Mouse (Mus musculus) midbrain, embryonic 10.5 days (tissue): ENCODE data around the gene Cdh3. TPM values are rescaled to one million over a fixed set of nuclear protein-coding genes. Genes with fewer than 3 reads are reported as not detected.
"Not testable (repeated sequence)": the region's sequence is repeated elsewhere in the genome, so short reads cannot be mapped to it uniquely, and the experiment has no call there.

Experiments used
- DNase-seq: peaks from one replicate; pipeline ENCODE4 v3.0.0-alpha.2; 2017; ENCODE audit warnings: low spot score
- H3K27ac ChIP-seq: fragments of 300-500 bp; sonication (generic); replicated peaks from 2 replicates; pipeline ENCODE4 v1.5.1; 2016; ENCODE audit warnings: mild to moderate bottlenecking
- H3K27me3 ChIP-seq: fragments of 300-500 bp; sonication (generic); 2 replicates; pipeline ENCODE4 v1.6.1; 2016; ENCODE audit warnings: low read depth, mild to moderate bottlenecking; ENCODE audit not compliant: poor library complexity, severe bottlenecking
- H3K36me3 ChIP-seq: fragments of 300-500 bp; sonication (generic); 2 replicates; pipeline ENCODE4 v1.6.1; 2016; ENCODE audit warnings: mild to moderate bottlenecking, moderate library complexity
- H3K4me1 ChIP-seq: fragments of 300-500 bp; sonication (generic); 2 replicates; pipeline ENCODE4 v1.6.1; 2016
- H3K4me3 ChIP-seq: fragments of 300-500 bp; sonication (generic); 2 replicates; pipeline ENCODE4 v1.5.1; 2016; ENCODE audit warnings: mild to moderate bottlenecking, moderate library complexity
- H3K9me3 ChIP-seq: fragments of 300-500 bp; sonication (generic); replicated peaks from 2 replicates; pipeline ENCODE4 v1.6.1; 2016; ENCODE audit warnings: mild to moderate bottlenecking
- WGBS: fragments of 180-500 bp; shearing (Covaris S2); methylation state at CpG from one replicate; pipeline ENCODE4 v1.1.7; 2016; 5-methylcytosine and 5-hydroxymethylcytosine counted together
- polyA plus RNA-seq: library from polyadenylated mRNA; unstranded; fragments of >200 nt; fragmentation: Nextera tagmentation; extraction: Ambion mirVana; gene quantifications from 2 replicates; pipeline ENCODE4 v1.2.1, GENCODE M21; 2016

Gene Cdh3
- polyA plus RNA-seq, 1 experiment from 2014 or later = 3.6 TPM

DNA sequence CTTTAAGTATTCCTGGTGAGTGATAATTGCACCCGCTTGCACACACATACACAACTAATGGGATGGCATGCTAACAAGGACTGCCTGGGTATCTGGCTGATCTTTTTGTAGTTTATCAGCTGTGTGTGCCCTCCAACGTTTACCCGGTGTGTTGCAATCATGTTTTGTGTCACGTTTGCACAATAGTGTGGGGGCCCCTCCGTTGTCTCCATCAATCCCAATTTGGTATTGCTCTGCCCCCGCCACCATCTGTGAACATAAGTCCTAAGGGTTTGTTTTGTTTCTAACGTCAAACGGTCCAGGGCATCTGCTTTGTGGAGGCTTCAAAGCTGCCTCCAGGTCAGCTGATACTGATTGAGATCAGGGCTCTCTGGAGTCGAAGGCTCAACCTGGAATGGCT lies 49.2 kb downstream of the Cdh3 start:
- Histone ChIP-seq H3K9me3 (peaks cover 9% of the 10 kb centered on the region; the same call in 1 of the 2 replicates), H3K36me3 (no peaks in the 10 kb centered on the region), H3K27ac (no peak overlapping the region), H3K27me3 (peaks cover 19% of the 10 kb centered on the region), H3K4me3 (no peak overlapping the region), H3K4me1 (peaks cover 6% of the 10 kb centered on the region)
- WGBS = 74% methylated on average over 9 of the region's 9 CpGs
- no peak for DNase-seq

DNA sequence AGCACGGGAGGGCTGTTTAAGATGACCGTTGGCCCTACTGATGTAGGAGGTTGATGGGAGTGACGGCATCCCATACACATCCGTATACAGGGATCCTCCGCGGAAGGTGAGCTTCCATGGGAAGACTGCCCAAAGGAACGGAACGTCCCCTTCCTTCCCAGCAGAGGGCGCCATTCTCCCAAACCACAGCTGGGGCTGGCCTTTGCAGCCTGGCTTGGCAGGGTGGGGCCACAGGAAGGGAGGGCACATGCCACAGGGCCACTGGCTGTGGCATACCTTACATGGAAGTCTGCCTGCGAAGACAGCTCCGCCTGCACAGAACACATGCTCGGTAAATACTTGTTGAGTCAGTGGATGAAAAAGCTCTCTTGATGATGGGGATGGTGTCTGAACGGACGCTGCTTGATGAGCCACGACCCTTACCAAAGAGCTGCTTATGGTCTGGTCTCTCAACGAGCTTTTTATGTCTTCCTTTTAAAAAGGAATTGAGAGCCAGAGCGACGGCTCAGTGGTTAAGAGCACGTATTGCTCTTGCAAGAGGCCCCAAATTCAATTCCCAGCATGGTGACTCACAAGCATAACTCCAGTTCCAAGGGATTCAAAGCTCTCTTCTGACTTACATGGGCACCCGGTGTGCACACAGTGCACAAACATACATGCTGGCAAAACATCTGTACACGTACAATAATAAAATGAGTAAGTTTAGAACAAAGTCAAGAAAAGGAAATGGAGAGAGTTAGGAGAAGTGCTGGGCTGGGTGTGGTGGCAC lies 50.6 kb downstream of the Cdh3 start:
- Histone ChIP-seq H3K27ac (0 out of 2 replicates have a peak overlapping the region, but pooled peaks have one; percentile 19), H3K4me1 (peaks cover 6% of the 10 kb centered on the region)
- 37% methylated on average over 21 of the region's 21 CpGs for WGBS

GRCm38 (mm10) chr8:106563691-106564182 lies 53.0 kb downstream of the Cdh3 start:
- DNase-seq = no peak
- H3K27me3 ChIP-seq = peaks cover 19% of the 10 kb centered on the region
- H3K36me3 ChIP-seq = no peaks in the 10 kb centered on the region
- peaks cover 13% of the 10 kb centered on the region for H3K4me1 ChIP-seq
- no peak overlapping the region for H3K4me3 ChIP-seq
- 0 out of 2 replicates have a peak overlapping the region, but pooled peaks have one; percentile 24 for H3K27ac ChIP-seq
- no peaks in the 10 kb centered on the region for H3K9me3 ChIP-seq
- WGBS = 88% methylated on average over 3 of the region's 3 CpGs

More for the DNA sequence above, 50.6 kb downstream of the Cdh3 start:
- DNase-seq = peak; percentile 63
- peaks cover 19% of the 10 kb centered on the region for H3K27me3 ChIP-seq
- no peak overlapping the region for H3K4me3 ChIP-seq
- H3K9me3 ChIP-seq = peaks cover 9% of the 10 kb centered on the region; the same call in 1 of the 2 replicates
- no peaks in the 10 kb centered on the region for H3K36me3 ChIP-seq

DNA sequence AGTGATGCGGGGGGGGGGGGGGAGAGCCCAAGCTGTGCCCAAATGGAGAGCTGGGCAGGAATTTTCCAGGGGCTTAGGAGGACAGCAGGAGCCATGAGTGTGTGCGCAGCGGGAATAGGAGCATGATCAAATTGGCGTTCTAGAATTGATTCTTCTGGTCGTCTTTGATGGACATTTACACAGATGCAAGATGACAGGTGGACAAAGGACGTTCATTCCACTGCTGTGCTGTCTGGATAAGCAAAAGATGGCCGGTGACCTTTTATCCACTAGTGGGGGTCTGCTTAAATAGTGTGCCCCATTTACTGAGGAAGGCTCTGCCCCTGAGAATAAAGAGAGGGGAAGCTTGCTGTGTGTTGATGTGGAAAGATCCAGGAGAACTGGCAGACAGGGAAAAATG lies 58.3 kb downstream of the Cdh3 start:
- DNase-seq = peak; percentile 75
- WGBS = 44% methylated on average over 7 of the region's 7 CpGs
- H3K36me3 ChIP-seq = no peaks in the 10 kb centered on the region

GRCm38 (mm10) chr8:106570386-106570785 lies 59.7 kb downstream of the Cdh3 start:
- Histone ChIP-seq H3K27ac (peak overlapping the region; percentile 4; the same call in 1 of the 2 replicates), H3K9me3 (no peaks in the 10 kb centered on the region), H3K4me3 (no peak overlapping the region), H3K36me3 (no peaks in the 10 kb centered on the region), H3K27me3 (peaks cover 6% of the 10 kb centered on the region; the same call in 1 of the 2 replicates), H3K4me1 (peaks cover 32% of the 10 kb centered on the region)
- 93% methylated on average over 4 of the region's 4 CpGs for WGBS
- DNase-seq = no peak

More for the DNA sequence above, 58.3 kb downstream of the Cdh3 start:
- Histone ChIP-seq H3K27ac (peak overlapping the region; percentile 67), H3K4me1 (peaks cover 29% of the 10 kb centered on the region), H3K4me3 (no peak overlapping the region), H3K27me3 (peaks cover 6% of the 10 kb centered on the region; the same call in 1 of the 2 replicates), H3K9me3 (no peaks in the 10 kb centered on the region)

GRCm38 (mm10) chr8:106571551-106572172 lies 61.0 kb downstream of the Cdh3 start:
- WGBS = 91% methylated on average over 5 of the region's 5 CpGs
- Histone ChIP-seq H3K4me1 (peaks cover 30% of the 10 kb centered on the region), H3K27ac (no peak overlapping the region), H3K9me3 (no peaks in the 10 kb centered on the region), H3K36me3 (no peaks in the 10 kb centered on the region), H3K4me3 (no peak overlapping the region), H3K27me3 (peaks cover 6% of the 10 kb centered on the region; the same call in 1 of the 2 replicates)
- no peak for DNase-seq

GRCm38 (mm10) chr8:106572175-106572574 lies 61.5 kb downstream of the Cdh3 start:
- not testable (repeated sequence) for H3K36me3 ChIP-seq, DNase-seq

DNA sequence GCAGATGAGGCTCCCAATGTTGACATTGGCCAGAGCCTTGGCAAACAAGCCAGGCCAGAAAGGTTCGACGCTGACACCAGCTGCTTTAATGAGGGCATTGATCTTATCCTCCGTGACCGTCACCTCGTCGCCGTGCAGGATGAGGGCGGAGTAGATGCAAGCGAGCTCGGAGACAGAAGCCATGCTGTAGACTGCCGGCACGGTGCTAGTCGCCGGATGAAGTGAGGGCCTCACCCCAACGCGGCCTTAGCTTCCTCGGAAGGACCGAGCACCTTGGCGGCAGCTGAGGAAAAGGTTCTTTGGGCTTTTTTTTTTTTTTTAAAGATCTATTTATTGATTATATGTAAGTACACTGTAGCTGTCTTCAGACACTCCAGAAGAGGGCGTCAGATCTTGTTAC lies 62.5 kb downstream of the Cdh3 start, which contains the start of gene Gm10073:
Gene Gm10073 (minus strand): TSS at position 294 of the 400 bp plus-strand sequence.
- WGBS = 52% methylated on average over 20 of the region's 20 CpGs
- not testable (repeated sequence) for H3K36me3 ChIP-seq, H3K27me3 ChIP-seq, H3K4me3 ChIP-seq, H3K9me3 ChIP-seq, DNase-seq
- Histone ChIP-seq H3K4me1 (peaks cover 33% of the 10 kb centered on the region), H3K27ac (peak within 1 kb of the TSS; percentile 49)

More at GRCm38 (mm10) chr8:106572175-106572574, 61.5 kb downstream of the Cdh3 start:
- not testable (repeated sequence) for H3K4me3 ChIP-seq, H3K9me3 ChIP-seq, H3K27me3 ChIP-seq, H3K27ac ChIP-seq
- 86% methylated on average over 1 of the region's 1 CpGs for WGBS
- peaks cover 32% of the 10 kb centered on the region for H3K4me1 ChIP-seq

GRCm38 (mm10) chr8:106574283-106574682 lies 63.6 kb downstream of the Cdh3 start:
- Histone ChIP-seq H3K27me3 (peaks cover 6% of the 10 kb centered on the region; the same call in 1 of the 2 replicates), H3K36me3 (no peaks in the 10 kb centered on the region), H3K27ac (peak overlapping the region; percentile 49), H3K4me3 (no peak overlapping the region), H3K4me1 (peaks cover 26% of the 10 kb centered on the region), H3K9me3 (no peaks in the 10 kb centered on the region)
- 88% methylated on average over 4 of the region's 4 CpGs for WGBS
- no peak for DNase-seq

DNA sequence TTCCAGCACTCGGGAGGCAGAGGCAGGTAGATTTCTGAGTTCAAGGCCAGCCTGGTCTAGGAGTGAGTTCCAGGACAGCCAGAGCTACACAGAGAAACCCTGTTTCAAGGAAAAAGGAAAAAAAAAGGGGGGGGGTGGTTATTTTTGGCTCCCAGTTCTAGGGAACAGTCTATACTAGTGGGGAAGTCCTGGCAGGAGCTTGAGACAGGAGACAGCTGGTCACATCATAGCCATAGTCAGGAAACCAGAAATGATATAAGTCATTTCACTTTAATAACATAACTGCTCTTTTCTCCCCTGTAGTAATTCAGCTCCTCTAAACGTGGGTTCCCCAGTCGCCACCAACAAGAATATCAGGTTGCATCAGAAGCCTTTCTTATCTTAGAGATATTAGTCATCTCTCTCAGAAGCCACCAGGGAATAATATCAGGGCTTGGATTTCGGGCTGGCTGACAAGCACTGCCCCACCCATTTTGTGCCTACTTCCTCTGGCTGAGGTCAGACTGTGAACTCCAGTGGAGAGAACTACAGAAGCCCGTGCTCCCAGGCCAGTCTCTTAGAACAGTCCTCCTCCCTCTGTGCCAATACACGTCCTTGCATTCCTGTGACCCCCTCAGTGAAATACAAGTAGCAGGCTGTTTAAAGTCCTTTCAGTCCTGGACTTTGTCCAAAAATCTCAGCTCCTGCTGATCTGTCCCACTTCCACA lies 66.3 kb downstream of the Cdh3 start:
- H3K27me3 ChIP-seq = no peaks in the 10 kb centered on the region
- no peak overlapping the region for H3K4me3 ChIP-seq
- H3K36me3 ChIP-seq = no peaks in the 10 kb centered on the region
- 58% methylated on average over 6 of the region's 6 CpGs for WGBS
- H3K4me1 ChIP-seq = 0 out of 2 replicates have a peak, but pooled peaks cover 9% of the 10 kb centered on the region
- H3K27ac ChIP-seq = 0 out of 2 replicates have a peak overlapping the region, but pooled peaks have one; percentile 4
- no peaks in the 10 kb centered on the region for H3K9me3 ChIP-seq
- DNase-seq = no peak

- 79% methylated on average over 2 of the region's 2 CpGs for WGBS
- H3K27ac ChIP-seq = no peak overlapping the region
- H3K9me3 ChIP-seq = no peaks in the 10 kb centered on the region
- H3K4me3 ChIP-seq = no peak overlapping the region
- no peaks in the 10 kb centered on the region for H3K27me3 ChIP-seq
- no peaks in the 10 kb centered on the region for H3K36me3 ChIP-seq
- 0 out of 2 replicates have a peak, but pooled peaks cover 8% of the 10 kb centered on the region for H3K4me1 ChIP-seq
- DNase-seq = no peak
Observed at GRCm38 (mm10) chr8:106579510-106579909, 68.8 kb downstream of the Cdh3 start.
